Mouse (Mus musculus): ENCODE results near the gene Slc25a44.
"Not testable (repeated sequence)": the region's sequence is repeated elsewhere in the genome, so short reads cannot be mapped to it uniquely, and the experiment has no call there.

Gene Slc25a44

DNA sequence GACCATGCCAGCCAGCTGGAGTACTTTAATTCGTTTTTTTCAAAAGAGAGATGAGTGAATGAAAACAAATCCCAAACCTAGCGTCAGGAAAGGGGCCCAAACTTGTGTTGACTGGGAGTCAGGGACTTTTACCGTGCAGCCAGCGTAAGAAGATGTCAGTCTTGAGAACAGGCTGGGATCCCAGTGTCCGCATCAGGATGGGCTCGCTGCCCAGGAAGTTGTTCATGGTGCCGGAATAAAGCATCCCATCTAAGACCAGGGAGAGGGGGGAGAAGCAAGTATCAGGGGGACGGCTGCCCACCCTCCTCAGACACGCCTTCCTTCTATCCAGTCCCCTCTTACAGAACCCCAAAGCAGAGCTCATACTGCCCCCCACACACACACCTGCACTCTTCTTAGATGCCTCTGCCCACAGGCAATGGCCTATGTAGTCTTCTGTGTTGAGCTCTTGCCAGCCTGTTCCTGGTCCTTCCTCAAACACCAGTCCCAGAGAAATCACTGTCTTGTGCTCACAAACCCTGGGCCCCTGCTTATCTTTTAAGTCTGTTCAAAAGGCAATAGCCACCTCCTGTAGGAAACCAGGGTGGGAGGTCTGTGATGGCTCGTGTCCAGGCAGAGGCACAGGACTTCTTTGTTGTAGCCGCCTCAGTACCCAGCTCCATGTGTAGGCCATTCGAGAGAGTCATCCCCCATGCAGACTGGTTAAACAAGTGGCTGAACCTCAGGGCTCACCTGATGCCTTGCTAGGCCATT, 25.6 kb upstream of the Slc25a44 start:
- DNase-seq (ENCODE audit: low spot score in 2 of 2): no peak

DNA sequence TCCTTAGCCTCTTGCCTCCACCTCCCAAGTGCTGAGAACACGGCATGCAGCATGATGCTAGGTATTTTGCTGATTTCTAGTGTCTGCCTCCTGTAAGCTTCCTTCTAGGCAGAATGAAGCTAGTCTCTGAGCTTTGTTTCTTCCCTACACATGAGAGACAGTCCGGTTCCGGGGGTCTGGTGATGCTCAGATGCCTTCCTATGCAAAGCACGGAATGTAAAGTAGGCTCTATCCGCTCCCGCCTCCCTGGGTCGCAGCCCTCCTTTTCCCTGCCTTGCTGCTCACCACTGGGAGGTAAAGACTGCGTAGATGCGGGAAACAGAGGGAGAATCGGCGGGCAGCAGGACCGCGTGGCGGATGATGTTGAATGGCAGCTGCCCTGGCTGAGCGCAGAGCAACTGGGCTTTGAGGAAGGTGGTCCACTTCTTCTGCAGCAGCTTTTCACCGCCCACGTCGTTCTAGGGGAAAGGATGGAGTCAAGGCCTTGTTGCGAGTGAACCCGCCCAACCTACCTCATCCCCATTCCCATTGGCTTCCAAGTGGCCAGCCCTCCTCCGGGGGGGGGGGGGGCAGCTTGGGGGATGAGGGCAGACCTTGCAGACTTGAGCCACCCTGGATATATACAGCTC, 24.6 kb upstream of the Slc25a44 start:
- DNase-seq (ENCODE audit: low spot score in 2 of 2): no peak

DNA sequence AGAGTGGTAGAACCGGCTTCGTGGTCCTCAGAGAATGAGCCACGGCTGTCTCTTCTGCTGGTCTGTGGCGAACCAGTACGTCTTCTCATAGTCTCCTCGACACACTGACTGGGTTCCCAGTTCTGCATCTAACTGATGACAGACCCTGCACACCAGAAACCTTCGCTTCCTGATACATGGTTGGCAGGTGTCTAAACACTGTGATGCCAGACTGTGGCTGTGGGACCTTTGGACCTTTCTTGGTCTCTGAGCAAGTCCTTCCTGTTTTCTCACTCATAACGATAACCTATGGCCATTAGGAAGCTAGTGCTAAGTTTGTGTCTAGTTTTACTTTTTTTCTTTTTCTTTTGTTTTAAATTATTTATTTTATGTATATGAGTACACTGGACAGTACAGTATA, 23.5 kb upstream of the Slc25a44 start:
- DNase-seq (ENCODE audit: low spot score in 2 of 2): no peak

DNA sequence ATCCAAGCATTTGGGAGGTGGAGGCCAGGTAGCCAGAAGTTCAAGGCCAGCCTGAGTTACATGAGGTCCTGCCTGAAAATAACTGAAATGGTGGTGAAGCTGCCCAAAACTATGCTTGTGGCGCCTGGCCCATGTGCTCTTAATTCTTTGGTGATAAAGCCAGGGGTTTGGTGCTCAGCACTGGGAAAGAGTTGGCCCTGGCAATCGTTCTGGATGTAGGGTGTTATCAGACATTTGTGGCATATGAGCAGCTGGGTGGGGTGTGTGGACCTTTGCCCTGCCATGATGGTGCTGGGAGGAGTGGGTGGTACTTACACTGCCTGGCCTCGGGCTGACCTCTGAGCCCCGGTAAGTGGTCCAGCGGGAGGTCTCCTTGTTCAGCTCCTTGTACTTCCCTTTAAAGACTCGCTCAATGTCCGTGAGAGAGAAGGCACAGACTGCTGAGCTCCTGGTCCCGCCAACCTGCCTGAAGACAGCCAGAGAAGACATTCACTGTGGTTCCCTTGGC, 22.8 kb upstream of the Slc25a44 start:
- DNase-seq (ENCODE audit: low spot score in 2 of 2): no peak

DNA sequence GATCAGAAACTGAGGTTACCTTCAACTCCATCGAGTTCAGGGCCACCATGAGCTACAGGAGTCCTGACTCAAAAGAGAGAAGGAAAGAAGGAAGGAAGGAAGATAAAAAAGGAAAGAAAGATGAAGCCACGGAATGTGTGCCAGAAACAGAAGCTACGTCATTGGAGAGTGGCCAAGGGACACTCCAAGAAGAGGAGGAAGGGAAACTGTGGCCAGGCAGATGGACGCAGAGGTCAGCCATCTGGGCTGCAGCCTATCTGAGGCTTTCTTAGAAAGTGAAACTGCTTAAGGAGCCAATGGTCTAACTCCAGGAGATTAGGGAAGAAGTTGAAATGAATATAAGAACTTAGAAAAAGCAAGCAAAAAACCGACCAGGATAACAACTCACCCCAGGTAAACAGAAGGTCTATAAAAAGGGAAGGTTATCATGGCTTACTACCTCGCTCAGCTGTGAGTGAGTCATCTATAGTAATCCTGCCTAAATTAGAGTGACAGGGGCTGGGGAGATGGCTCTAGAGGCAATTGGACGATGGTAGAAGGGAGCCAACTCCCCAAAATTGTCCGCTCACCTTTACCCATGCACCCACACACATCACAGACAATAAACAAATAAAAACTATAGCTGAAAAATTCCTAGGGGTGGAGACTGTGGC, 21.7 kb upstream of the Slc25a44 start:
- no peak for DNase-seq (ENCODE audit: low spot score in 2 of 2)

DNA sequence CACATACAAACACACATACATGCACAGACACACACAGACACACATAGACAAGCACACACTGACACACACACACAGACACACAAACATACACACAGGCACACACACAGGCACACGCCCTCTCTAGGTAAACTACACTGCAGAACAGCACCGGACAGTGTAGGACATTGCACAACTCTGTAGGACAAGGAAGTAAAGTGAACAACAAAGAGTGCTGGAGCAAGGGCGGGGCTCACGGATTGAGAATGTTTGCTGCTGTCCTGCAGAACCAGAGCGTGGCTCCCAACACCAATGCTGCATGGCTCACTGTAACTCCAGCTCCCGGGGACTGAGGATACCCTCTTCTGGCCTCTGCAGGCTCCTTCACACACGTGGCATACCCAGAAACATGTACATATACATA, 17.9 kb upstream of the Slc25a44 start:
- no peak for DNase-seq (ENCODE audit: low spot score in 2 of 2)

DNA sequence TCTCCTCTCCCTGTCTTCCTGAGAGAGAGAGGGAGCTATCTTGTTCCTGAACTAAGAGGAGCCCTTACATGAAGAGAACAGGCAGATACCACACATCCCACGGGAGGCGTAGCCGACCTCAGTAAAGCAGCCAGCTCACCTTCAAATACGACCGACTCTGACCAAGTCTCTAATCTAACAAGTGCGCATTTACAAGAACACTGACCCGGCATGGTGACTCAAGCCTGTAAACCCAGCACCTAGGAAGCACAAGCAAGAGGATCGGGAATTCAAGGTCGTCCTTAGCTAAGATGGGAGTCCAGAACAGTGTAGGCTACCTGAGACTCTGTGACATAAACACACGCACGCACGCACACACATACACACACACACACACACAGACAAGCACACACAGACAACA, 17.5 kb upstream of the Slc25a44 start:
- DNase-seq (ENCODE audit: low spot score in 2 of 2): no peak

DNA sequence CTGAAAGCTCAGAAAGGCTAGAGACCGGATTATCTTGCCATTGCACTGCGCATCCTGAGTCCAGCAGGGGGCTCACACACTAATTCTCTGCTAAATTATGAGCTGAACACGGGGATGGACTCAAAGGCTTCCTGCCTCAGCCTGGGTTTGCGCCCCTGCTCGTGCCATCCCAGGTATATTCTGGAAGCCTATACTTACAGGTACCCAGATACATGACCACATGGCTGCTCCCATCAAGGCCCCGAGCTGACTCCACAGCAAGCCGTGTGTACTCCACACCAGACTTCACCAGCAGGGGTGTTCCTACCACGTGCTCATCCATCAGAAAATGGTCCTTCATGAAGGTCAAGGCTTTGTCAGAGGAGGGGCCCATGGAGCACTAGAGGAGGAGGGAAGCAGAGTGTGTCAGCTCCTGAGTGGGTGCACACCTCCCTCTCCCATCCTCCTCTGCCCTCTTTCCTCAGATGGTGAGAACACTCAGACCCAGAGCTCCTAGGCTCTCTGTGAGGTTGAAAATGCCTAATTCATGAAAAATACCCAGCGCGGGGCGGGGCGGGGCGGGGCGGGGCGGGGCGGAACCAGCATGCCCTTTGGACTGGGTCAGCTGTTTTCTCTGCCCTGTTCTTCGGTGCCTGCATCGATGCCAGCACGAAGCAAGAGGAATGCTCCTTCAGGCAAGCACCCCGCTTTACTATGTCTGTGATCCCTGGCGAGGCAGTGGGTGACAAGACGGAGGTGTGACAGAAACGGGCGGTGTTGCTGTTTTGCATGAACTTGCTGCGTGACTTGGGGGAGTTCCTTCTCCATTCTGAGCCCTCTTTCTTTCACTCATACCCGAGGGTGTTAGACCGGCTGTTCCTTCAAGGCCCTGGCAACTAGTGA, 15.8 kb upstream of the Slc25a44 start:
- peak; percentile 44 to 61 for DNase-seq (ENCODE audit: low spot score in 2 of 2)

DNA sequence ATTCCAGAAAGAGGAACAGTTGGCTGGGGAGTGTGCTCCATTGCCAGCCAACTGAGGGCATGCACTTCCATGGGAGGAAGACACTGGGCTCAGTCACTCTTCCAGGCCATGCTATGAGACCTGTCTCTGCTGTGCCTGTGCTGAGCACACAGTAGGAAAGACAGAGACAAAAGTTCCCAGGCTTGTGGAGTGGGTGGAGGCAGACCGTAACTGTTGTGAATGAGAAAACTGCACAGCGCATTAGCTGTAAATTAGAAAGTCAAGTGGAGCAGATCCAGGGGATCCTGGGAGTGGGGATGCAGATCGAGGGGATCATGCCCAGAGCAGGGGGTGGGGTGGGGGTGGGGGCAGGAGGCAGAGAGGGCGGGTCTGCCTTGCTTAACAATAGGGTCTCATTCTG, 14.6 kb upstream of the Slc25a44 start:
- no peak for DNase-seq (ENCODE audit: low spot score in 2 of 2)

DNA sequence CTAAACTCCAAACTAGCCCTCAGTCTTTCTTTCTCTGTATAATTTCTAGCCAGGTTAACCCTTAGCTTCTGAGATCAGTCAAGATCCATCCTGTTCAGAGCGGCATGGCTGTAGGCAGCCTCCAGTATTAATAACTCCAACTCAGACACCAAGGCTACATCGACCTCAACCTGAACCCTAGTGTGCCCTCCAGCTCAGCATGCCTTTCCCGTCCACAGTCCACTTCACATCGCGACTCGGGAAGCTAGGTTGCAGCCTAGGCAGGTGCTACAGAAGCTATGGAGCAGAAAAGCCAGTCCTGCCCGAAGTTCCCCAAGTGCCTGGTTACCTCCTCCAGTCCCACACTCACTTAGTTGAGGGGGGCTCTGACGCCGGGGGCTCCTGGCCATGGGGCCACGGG, 12.5 kb upstream of the Slc25a44 start:
- no peak for DNase-seq (ENCODE audit: low spot score in 2 of 2)

DNA sequence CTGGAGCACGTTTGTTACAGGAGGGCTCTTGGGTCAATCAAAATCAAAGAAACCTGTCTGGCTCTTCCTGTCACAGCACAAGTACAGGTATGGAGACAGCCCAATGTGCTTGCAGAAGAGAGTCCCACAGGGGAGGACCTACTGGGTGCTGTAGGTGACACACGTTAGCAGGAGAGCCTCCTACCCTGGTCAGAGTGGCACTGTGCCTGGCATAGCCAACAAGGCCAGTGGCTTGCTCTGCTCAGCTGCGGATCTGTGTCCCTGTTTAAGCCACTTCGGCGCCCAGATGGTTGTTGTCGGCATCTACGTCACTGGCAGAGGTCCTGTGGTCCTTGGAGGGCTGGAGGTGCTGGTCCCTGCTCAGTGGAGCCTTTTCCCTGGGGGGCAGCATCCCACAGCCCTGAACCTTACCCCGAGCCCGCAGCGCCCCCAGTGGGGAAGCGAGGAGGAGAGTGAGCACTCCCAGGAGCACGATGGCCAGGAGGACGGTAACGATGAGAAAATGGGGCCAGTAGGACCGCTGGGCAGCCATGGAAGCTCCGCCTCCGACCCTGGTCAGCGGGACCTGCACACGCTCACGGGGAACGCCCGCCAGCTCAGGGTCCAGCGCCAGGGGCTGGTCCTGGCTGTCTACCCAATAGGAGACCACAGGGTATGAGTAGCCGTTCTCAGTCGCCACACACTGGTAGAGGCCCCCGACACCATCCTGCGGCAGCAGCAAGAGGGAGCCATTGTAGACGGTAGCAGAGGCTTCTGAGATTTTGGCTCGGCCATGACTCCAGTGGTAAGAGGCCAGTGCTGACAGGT, 11.7 kb upstream of the Slc25a44 start:
- no peak for DNase-seq (ENCODE audit: low spot score in 2 of 2)

DNA sequence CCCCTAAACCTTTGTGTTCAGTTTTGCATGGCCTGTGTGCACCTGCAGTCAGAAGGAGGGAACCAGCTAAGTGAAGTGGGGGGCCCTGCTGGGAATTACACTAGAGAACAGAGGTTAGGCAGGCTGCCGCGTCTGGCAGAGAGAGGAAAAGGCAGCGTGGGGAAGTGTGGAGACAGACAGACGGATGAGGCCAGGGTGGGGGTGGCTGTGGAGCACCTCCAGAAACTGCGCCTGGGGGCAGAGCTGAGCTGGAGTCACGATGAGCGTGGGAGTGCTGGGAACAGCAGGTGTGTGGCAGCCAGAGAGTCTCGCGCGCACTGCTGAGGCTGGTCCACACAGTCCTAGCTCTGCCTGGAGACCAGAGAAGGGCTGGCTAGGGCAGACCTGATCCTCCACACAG, 10.6 kb upstream of the Slc25a44 start:
- peak; percentile 87 to 90 for DNase-seq (ENCODE audit: low spot score in 2 of 2)

DNA sequence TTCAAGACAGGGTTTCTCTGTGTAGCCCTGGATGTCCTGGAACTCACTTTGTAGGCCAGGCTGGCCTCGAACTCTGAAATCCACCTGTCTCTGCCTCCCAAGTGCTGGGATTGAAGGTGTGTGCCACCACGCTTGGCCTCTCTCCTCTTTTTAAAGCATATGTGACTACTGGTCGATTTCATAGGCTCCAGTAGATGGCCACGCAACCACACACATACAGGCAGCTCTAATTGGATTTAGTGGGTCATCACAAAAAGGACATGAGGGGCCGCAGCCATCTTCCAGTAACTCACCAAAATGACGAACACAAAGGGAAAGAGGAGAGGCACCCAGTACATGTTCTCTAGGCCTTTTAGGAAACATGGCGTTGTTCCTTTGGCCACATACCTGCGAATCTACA, 3.7 kb upstream of the Slc25a44 start:
- not testable (repeated sequence) for DNase-seq (ENCODE audit: low spot score in 2 of 2)

DNA sequence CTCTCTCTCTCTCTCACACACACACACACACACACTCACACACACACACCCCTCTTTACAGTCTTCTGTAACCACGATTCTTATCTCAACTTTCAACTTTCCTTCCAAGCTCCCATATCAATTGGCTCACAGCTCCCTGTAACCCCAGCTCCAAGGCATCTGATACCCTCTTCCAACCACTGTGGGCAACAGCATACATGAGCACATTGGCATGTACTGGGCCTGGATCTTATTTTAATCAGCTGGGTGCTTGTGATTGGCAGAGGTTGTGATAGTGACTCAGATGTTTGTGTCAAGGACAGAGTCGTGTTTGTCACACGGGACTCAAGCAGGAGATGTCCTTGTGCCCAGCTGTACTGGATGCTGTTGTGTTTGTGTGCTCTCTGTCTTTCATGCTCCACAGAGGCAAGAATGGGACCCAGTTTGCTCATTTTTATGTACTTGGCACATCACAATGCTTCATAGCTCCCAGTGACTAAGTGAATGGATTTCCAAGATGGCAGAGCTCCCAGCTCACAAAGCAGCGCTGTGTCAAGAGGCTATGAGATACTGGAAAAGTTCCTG, 2.5 kb upstream of the Slc25a44 start:
- no peak for DNase-seq (ENCODE audit: low spot score in 2 of 2)

DNA sequence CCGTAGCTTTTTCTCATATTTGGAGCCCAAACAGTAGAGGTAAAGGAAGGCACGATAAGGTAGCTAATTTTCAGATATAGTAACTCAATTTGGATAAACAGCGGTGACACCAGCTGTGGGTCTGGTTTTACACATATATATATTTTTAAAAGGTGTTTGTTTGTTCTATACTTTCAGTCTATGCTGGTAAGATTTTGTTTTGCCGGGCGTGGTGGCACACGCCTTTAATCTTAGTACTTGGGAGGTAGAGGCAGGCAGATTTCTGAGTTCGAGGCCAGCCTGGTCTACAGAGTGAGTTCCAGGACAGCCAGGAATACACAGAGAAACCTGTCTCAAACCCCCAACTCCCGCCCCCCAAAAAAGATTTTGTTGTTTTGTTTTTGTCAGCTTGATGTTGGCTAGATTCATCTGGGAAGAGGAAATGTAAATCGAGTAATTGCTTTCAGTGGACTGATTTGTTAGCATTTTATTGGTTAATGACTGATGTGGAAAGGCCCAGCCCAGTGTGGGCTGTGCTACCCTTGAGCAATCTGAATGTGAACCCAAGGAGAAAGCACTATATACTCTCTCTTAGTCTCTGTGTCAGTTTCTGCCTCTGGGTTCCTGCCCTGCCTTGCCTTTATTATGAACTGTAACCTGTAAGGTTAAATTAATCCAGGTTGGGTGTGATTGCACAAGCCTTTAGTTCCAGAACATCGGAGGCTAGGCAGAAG, 925 bp upstream of the Slc25a44 start:
- no peak for DNase-seq (ENCODE audit: low spot score in 2 of 2)

DNA sequence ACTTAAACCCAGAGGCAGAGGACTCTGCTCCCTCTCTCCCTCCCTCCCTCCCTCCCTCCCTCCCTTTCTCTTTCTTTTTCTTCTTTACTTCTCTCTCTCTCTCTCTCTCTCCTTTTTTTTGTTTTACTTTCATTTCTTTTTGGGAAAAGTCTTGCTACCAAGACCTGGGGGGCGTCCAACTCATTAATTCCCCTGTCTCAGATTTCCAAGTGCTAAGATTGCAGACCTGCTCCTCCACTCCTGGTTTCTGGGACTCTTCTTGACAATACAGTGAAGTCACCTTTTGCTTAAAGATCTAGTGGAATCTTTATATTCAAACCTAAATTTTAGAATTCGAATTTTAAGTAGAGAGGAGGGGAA, 371 bp upstream of the Slc25a44 start:
- DNase-seq (ENCODE audit: low spot score in 2 of 2): no peak

DNA sequence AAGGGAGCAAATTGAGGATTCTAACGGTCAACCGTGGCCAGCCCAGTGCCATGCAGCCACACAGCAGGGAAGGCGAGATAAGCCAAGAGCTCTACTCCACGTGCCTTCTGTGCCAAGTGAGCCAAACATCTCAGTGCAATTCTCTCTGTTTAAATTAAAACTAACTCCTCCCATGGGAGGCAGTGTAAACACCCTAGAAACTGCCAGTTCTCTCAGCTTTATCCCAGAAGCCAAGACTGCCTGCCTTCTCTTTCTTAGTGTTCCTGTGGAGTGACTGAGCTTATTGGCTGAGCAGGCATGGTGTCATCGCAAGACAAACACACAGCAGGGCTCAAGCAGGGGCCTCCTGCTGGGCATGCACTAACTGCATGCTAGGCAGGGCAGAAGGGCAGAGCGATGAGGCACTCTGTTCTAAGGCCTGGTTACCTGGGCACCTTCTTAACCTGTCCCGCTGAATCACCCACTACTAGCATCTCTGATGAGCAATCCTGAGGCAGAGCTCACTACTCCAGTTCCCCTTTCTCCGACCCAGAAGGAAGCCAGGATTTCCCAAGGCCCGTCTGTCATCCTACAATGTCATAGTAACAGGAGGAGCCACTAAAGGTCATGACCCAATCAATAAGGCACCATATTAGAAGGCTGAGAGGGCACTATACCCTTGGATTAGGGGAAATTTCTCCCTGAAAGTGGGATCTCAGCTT, 2.8 kb downstream of the Slc25a44 start:
- peak in 1 of 2 experiments; percentile 44 for DNase-seq (ENCODE audit: low spot score in 2 of 2)

DNA sequence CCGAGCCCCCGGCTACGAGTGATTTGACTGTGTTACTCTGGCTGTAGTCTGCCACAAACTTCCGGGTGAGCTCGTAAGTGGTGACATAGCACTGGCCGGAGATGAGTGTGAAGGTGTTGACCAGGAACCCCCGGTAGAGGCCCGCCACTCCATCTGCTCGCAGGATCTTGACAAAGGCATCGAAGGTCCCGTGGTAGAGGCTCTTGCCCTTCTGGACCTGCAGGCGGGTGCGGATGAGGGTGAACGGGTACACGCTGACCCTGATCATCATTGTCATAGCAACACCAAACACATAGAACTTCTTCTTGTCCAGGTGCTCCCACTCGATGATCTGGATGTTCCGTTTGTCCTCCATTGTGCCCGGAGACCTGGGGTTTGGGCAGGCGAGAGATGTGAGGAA, 4.2 kb downstream of the Slc25a44 start:
- DNase-seq (ENCODE audit: low spot score in 2 of 2): no peak

DNA sequence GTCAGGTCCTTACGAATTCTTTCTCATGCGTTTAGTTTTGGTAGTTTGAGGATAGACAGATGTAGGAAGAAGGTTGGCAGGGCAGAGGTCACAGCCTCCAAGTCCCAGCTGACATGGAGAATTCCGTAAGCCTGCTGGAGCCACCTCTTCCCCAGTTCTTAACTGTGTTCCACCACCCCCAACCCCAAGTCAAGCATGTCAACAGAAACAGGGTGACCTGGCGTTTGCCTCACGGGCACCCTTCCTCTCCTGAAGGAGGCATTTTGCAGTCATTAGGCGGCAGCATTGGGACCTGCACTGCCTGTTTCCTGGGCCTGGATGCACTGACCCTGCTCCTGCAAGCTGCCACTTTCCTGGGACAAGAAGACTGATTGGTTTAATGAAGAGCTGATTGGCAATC, 6.9 kb downstream of the Slc25a44 start:
- no peak for DNase-seq (ENCODE audit: low spot score in 2 of 2)

DNA sequence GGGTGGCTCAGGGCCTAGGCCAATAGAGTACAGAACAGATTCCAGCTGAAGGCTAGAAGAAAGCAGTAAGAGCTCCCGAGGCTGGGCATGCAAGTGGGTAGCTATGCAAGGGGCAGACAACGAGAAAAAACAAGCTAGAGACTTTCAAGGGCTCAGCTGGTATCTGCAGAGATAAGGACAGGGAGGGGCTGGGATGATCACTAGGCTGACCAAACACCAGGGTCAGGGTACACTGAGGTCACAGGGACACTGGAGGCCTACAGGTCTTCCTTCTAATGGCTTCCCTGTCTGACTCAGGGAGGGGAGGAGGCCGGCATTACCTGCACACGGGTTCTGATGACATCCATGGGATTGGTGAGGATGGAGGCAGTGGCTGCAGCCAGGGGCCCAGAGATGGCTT, 9.3 kb downstream of the Slc25a44 start:
- no peak for DNase-seq (ENCODE audit: low spot score in 2 of 2)
